Mouse (Mus musculus): ENCODE data around the gene Synj2.

- TF ChIP-seq CTCF (IDR thresholded peaks at IDR 0.05; ENCODE audit: borderline replicate concordance, extremely low read depth, insufficient read depth, insufficient read length) (no peak), POLR2A (IDR thresholded peaks at IDR 0.05; ENCODE audit: borderline replicate concordance, extremely low read depth, insufficient read depth, insufficient read length, poor library complexity, severe bottlenecking) (no peak)
Observed at GRCm38 (mm10) chr17:5893574-5894148, 47.4 kb upstream of the Synj2 start.

All from brain, embryonic 14.5 days (tissue).